Mouse (Mus musculus): ENCODE measurements around the gene Wdr26.

DNA sequence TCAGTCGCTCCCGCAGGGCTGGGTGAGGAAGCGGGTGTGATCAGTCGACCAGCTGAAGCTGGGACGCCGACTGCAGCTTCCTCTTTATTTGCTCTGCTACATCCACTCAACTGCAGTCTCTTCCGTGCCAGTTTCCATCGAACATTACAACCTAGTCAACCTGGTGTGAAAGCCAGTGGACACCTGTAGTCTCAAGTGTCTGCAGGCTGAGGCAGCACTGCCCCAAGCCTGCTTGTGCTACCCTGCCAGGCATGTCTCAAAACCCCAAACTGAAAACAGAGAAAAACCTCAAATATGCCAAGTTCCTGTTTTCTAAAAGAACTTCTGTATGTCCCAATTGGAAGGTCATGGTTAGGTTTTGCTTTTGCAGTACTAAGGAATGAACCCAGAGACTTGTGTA, 41.6 kb downstream of the Wdr26 start:
- TF ChIP-seq POLR2A (IDR thresholded peaks at IDR 0.05; ENCODE audit: borderline replicate concordance, insufficient read depth, low read length) (no peak), CTCF (IDR thresholded peaks at IDR 0.05; ENCODE audit: borderline replicate concordance, insufficient read depth, low read depth, low read length) (no peak)
